Mouse (Mus musculus): ENCODE data around the gene Cdc37.
A peak's percentile ranks its signal among the peaks of the same experiment; 100 is the strongest.

Gene Cdc37

DNA sequence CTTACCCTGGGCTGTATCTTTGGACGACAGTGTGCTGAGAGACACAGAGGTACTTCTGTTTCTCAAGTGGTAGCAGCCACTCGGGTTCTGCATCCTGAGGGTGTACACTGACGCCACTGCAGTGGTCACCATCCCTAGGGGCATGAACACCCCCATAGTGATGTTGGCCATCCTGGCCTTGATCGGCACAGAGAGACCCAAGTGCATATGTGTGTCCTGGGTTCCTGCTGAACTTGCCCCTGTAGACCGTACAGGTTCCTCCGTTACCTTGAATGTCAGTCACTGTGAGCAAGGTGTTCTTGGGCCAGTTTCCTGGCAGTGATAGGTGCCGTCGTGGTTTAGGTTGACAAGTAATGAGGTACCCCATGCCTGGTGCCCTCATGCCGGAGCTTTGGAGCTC lies 56.4 kb downstream of the Cdc37 start:
- DNase-seq = no peak

DNA sequence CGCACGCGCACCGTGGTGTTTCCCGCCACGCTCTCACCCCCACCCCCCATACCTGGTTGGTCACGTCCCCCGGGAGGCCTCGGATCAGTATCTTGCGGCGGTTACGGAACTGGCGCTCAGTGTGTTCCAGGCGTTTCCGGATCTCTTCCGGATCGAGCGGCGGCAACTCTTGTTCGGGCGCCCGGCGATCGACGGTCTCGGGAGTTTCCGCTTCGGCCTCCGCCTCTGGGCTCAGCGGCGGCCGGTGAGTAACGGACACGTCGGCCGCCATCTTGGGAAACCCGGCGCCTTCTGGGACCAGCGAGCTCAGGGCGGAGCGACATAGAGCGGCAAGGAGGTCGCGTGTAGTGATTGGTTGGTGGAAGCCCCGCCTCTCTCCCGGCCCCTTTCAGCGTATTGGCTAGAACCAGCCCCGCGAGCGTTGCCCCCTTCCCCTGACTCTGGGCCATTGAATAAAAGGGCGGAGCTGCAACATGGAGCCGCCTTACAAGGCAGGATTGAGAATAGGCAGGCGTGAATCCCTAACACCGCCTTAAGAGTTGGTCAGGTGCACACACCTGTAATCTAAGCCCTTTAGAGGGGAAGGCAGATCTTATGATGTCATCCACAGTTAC lies 58.0 kb downstream of the Cdc37 start, which contains the start of the genes Gm38431 and Raver1:
Gm38431 (minus strand) TSS at position 291 of the 614 bp plus-strand sequence.
Raver1 (minus strand) TSS at position 302 of the 614 bp plus-strand sequence.
- peak; percentile 99 for DNase-seq

DNA sequence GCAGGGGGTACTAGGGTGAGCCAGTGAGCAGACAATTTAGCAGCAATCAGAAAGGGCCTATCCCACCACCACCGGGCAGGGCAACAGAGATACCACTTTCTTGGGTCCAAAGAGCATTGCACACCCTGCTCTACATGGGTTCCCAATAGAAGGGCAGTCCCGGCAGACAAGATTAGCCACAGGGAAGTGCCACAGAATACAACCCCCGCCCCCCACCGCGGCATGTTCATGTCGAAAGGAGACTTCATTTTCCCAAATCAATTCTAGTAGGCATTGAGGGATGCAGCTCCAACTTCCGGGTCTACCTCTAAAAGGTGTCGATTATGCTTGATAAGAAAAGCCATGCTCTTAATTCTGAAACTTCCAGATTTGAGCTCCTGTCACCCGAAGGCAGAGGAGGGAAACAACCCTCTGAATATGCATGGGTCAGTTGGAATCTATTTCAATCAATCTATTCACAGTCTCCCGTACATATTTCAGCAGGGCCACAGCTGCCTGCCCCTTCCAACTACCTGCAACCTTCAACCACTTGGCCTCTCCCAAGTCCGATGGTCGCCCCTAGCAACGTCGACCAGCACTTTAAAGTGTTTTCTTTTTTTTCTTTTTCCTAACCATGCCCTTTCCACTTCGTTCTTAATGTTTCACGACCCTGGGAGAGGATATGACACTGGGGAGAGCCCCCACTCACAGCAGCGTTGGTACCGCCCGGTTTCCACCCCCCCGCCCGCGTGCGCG lies 58.6 kb downstream of the Cdc37 start:
- no peak for DNase-seq

DNA sequence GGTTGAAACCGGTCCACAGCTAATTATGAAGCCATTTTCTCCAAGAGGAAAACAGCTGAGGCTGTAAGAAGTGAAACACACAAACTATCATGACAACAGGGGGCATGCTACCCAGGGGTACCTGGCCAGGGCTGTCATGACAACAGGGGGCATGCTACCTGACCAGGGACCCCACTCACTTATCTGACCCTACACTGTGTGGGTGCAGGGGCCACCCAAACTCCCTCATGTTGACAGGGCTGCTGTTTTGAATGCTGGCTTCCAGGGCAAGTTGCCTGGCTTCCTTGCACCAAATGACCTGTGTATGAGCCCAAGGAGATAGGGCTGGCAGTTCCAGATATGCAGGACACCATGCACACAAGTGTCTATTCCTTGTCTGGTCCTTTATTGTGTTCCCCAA lies 59.2 kb downstream of the Cdc37 start:
- no peak for DNase-seq

DNA sequence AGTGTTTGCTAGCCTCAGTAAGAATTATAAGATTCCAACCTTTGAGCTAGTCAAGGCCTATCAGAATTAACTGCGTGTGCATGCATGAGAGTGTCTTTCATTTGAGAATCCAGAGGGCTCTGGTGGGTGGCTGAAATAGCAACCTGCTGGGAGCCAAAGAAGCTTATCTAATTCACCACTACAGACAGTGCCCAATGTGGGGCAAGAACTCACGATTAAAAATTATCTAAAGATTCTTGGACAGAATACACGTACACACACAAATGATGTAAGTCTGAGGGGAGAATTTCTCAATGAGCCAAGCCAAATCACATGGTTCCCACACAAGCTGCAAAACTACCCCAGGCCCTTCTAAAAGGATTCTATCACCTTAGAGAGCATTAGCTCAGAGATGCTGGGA lies 66.5 kb downstream of the Cdc37 start:
- no peak for DNase-seq
